Mouse (Mus musculus): ENCODE data around the gene Camkmt.

The Camkmt gene

GRCm38 (mm10) chr17:85375523-85375922 is 285.2 kb downstream of the Camkmt start:
- no peak for DNase-seq

DNA sequence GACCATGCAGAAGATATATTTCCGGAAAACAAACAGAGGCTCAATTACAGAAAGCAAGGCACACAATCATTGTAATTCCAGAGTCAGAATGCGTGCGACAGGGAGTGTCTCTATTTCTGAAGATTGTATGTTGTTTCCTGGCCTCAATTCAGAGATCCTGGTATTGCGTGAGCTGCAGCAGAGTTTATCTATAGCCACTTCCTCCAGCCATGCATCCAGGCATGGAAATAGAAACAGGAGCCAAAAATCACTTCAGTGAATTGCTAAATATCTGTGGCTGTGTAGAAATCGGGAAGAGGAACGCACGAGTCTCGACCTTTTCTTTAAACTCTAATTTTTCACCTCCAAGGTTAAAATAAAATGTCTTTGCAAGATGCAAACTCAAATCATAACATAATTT is 287.1 kb downstream of the Camkmt start:
- no peak for DNase-seq

GRCm38 (mm10) chr17:85379101-85379500 is 288.7 kb downstream of the Camkmt start:
- DNase-seq = no peak

DNA sequence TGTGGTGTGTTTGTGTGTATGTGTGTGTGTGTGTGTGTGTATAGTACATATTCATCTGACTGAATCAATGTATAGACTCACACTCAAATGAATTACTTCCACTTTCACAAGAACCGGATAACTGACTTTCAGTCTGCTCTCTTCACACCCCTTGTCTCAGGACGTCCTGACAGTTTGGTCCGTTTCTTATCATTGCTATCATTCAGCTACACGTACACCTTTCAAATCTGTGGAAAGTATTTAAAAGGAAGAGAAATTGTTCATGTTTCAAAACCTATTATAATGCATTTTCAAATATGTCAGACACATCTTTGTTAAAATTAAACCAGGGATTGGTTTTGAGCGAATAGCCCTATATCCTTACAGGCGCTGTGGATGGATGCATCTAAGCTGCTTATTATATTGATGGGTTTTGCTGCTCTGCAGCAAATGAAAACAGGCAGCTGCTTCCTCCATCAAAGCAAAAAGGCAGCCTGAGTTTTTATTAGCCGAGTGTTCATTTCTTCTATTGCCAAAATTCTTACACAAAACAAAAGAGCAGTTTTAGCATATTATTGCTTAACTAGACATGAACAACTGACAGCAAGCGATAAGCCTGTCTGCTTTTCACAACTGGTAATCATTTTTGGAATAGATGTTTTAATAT is 291.3 kb downstream of the Camkmt start:
- DNase-seq = no peak

DNA sequence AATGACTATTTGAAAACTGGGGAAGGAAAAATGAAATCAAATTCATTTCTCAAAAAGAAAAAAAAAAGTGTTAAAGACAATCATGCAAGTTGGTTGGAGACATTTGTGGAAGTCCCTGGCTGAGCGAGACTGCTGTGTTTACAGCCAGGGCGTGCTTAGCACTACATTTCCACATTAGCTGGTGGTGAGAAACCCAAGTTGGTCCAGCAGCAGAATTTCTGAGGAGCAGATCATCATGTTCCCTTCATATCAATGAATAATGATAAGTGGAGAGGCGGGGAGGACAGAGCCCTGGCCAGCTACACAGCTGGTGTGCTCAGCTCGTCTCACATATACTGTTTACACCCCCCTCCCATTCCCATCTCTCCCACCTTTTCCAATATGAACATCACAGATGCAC is 292.0 kb downstream of the Camkmt start:
- DNase-seq = no peak

DNA sequence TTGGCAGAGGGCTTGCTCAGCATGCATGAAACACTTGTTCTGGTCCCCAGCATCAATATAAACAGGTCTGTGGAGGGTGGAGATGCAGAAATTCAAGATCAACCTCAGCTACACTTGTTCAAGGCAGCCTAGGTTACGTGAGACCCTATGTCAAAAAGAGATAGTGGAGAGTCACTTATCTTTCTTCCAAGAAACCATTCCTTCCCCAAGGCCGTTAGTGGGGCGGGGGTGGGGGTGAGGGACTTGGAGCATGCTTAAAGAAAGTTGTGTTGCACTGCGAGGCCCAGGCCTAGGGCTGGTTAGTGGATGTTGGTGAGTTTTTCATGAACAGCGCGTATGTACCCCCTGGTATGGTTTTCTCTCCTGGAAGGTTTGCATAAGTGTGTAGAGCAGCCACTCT is 292.6 kb downstream of the Camkmt start:
- no peak for DNase-seq

DNA sequence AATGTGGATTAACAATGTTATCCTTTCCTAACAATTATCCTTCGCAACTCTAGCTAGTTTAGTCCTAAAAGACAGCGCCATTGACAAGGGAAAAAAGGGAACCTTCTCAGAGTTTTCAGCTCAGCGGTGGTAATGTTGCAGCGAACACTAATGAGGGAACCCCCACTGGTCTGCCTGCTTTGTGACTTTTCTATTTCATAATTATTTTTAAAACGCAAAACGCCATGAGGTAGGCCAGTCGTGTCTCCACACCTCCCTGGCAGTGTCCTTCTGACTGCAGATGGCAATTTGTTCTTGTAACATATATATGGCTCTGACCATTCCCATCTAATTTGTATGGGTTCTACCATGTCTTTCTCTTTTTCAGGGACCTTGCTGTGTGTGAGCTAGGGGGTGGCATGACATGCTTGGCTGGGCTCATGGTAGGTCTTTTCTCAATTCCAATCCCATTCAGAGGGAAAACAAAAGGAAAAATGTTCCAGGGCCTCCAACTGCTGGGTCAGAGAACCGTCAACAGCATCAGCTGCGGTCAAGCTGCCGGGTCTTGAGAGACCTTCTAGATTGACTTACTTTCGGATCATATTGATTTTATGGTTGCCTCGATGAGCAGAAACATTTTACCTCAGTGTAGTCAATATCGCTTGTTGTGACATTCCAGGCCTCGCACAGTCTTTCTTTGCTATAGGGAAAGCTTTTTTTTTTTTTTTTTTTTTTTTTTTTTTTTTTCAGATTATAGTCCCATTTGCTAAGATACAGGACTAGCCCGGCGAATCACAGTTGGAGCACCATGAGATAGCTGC is 302.9 kb downstream of the Camkmt start:
- DNase-seq = no peak

GRCm38 (mm10) chr17:85393891-85394321 is 303.6 kb downstream of the Camkmt start:
- no peak for DNase-seq

DNA sequence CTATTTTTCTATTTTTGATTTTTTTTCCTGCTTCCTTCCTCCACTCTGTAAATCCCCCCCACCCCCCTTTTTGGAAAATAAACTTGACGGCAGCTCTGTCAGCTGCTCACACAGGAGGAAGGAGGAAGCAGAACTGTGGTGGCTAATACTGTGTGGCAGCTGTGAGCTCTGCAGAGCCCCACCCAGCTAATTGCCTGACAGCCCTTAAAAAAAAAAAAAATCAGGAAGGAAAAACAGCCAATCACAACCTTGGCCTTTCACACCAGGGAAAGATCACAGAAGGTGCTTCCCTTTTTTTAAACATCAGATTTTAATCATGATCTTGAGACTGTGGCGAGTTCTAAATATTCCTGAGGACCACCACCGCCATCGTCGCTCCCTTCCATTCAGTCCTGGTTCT is 305.1 kb downstream of the Camkmt start:
- DNase-seq = no peak

- DNase-seq = no peak
Observed at GRCm38 (mm10) chr17:85400751-85401150, 310.4 kb downstream of the Camkmt start.

GRCm38 (mm10) chr17:85405161-85405560 is 314.8 kb downstream of the Camkmt start:
- DNase-seq = no peak

DNA sequence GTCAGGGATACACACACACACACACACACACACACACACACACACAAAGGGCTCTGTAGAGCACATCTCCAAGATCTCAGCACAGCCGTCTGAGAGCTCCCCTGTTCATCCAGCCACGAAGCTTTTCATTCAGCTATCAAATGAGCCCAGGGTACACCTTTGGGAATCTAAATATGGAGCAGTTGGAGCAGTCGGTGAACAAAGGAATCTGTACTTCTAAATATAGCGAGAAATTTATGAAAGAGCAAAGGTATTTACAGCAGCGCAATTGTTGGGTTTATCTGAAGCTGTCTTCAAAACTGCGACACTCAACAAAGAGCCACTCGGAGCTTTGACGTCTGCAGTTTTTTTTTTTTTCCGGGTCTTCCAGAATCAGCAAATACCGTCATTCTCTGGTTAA is 315.8 kb downstream of the Camkmt start:
- DNase-seq = no peak

DNA sequence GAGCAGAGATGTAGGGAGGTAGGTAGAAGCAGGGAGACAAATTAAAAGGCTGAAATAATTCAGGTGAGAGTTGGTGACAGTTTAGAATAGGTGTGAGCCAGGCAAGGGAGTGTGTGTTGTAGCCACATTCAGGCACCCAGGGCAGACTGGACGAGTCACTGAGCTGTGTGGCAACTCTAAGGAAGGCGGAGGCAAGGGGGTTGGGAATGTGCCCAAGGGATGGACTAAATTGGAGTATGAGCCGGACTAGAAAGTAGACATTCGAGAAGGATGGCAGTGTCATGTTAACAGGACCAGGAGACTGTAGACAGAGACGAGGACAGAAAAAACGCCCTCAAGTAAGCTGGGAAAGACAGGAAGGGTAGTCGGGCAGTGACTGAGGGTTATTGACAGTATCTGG is 338.5 kb downstream of the Camkmt start:
- no peak for DNase-seq

DNA sequence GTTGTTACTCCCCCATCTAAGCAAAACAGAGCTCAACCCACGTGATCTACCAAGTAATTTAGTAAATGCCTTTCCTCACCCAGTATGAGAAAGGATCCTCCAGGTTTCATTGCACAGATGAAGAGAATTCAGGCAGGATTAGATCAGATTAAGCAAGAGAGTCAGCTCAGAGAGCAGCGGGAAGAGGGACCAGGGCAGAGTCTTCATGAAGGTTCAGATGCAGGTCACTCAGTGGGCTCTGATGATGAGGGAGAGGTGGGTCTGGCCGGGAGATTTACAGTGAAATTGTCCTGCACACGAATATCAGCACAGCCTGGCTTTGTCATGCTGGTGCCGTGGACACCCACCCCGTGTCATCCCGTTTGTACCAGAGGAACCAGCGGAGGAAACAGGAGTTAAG is 342.6 kb downstream of the Camkmt start:
- DNase-seq = no peak

GRCm38 (mm10) chr17:85443036-85443435 is 352.7 kb downstream of the Camkmt start:
- DNase-seq = no peak

- no peak for DNase-seq
Observed at GRCm38 (mm10) chr17:85454419-85454983, 364.1 kb downstream of the Camkmt start.

GRCm38 (mm10) chr17:85455063-85455462 is 364.7 kb downstream of the Camkmt start:
- no peak for DNase-seq

- no peak for DNase-seq
Observed at GRCm38 (mm10) chr17:85458075-85458474, 367.7 kb downstream of the Camkmt start.

- DNase-seq = no peak
Observed at GRCm38 (mm10) chr17:85458589-85458988, 368.2 kb downstream of the Camkmt start.

DNA sequence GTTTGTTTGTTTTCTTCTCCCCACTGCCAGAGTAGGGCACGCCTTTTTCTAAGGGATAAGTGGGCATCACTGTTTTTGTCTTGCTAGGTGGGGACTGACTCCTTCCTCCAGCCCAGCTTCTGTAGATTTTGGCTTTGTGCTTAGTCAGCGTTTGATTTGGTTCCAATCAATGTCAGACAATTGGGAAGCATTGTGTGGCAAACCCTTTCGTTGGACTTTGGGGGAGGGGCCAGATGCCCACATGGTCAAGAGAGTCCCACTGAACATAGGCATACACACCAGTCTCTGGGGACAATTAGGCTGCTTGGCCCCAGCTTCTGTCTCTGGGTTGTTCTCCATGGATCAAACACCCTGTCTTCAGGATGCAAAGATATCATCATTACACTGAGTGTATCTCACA is 371.2 kb downstream of the Camkmt start:
- DNase-seq = no peak

DNA sequence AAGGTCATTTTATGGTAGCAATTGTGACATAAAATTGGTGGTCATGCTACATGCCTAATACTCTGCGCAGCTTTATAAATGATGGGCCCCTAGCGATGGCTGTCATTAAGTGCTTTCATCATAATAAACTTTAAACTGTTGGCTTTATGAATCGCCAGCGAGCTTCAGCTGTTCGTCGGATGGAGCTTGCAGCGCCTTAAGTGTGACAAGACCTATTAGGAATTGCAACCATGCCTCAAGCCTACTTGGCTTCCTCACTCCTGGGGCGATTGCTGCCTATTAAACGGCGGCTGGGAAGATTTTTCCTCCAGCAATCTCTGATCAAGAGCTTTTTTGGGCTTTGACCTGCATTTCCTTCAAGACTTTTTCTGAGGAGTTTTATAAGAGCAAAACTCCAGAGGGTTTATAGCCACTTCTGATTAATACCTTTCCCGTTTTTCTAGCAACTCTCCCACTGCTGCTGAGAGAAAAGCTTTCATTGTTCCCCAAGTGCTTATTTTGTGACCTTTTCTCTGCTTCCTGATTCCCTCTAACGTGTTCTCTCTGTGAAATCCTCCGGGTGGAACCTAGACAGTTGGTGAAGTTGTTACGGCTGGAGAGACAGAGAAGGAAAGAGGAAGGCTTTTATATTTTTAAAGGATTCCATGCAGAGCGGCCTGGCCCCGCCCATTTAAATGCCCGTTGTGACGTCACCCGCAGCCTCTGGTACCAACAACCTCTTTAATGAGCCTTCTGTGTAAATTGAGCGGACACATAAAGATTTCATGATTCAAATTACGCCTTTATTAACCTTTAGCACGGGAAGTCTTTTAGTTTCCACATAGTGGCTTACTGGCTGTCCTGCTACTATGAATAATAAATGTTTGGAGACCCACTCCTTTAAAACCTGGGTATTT is 373.4 kb downstream of the Camkmt start:
- DNase-seq = no peak

- no peak for DNase-seq
Observed at GRCm38 (mm10) chr17:85464466-85465411, 374.4 kb downstream of the Camkmt start.
